Mouse (Mus musculus) neutrophil, adult 83 days (primary cell): ENCODE data around the gene Slc31a2. TPM values are rescaled to one million over a fixed set of nuclear protein-coding genes. Genes with fewer than 3 reads are reported as not detected.

ENCODE experiments used
- total RNA-seq, 2 experiments: library from RNA; stranded (reverse); gene quantifications; one replicate each; pipeline ENCODE4 v1.2.4; 2023

Slc31a2 gene
- 10 to 100 TPM; 54.1 to 57.5 TPM for total RNA-seq

DNA sequence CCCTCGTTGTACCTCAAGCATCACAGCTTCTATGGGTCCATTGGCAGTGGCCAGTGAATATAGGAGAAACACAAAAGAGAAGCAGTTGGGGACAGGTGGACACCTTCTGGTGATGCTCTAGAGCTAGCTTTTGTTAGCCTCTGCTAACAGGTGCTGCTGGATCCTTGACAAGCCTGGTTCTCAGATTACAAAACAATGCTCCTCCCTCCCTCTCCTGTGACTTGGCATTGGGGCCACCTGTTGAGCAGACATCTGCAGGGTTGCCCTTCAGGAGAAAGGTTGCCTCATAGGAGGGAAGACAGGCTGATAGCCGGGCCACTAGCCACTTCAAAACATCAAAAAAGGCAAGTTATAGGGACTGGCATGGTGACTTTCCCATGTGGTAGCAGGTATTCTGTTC, at the start of gene Slc31a2:
Slc31a2 (plus strand) TSS at position 287 of the 400 bp plus-strand sequence.

DNA sequence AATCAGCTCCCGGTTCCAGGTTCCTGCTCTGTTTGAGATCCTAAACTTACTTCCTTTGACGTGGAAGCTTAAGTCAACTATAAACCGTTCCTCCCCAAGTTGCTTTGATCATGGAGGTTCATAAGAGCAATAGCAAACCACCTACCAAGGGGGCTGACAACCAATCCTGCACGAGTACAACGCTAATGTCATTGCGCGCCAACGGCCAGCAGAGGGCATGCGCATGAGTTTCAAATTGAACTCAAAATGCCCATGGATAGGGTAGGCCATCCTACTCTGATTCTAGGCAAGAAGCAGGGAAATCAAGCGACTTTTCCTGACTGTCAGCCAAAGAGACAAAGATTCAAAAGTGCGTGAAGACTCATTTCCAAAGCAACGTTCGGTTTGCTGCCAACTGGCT, 31.6 kb upstream of the Slc31a2 start, which contains the start of gene Zfp37:
Zfp37 (minus strand) TSS at position 279 of the 400 bp plus-strand sequence.

Other genes with a start within 250 kb of the Slc31a2 start
- gene Mup20, start 208.4 kb upstream of the Slc31a2 start, total RNA-seq, result not detected
- not detected for gene Mup3, start 175.2 kb upstream of the Slc31a2 start, total RNA-seq
- not detected for gene Mup21, start 111.7 kb upstream of the Slc31a2 start, total RNA-seq
- gene Zfp37, start 31.5 kb upstream of the Slc31a2 start, total RNA-seq, result not detected
- gene Fkbp15, start 98.0 kb downstream of the Slc31a2 start, total RNA-seq, result 10 to 100 TPM; 79.1 to 90.5 TPM
- gene Slc31a1, start 98.2 kb downstream of the Slc31a2 start, total RNA-seq, result 10 to 100 TPM; 11.5 to 13.3 TPM
- gene Cdc26, start 146.1 kb downstream of the Slc31a2 start, total RNA-seq, result 10 to 100 TPM; 38.3 to 41.6 TPM
- 1 to 10 TPM; 8.6 to 9.6 TPM for gene Prpf4, start 146.2 kb downstream of the Slc31a2 start, total RNA-seq
- not detected for gene Rnf183, start 172.7 kb downstream of the Slc31a2 start, total RNA-seq
- gene Wdr31, start 208.3 kb downstream of the Slc31a2 start, total RNA-seq, result 1 to 10 TPM in 1 of 2 experiments, not detected in 1; 1.3 TPM
- not detected for gene Bspry, start 217.5 kb downstream of the Slc31a2 start, total RNA-seq
- 1 to 10 TPM in 1 of 2 experiments, under 1 TPM in 1; 0.37 to 1.1 TPM for gene Hdhd3, start 240.9 kb downstream of the Slc31a2 start, total RNA-seq